Mouse (Mus musculus) liver, embryonic 14.5 days (tissue): Measurements from ENCODE around the gene Rras2. TPM values are rescaled to one million over a fixed set of nuclear protein-coding genes. Genes with fewer than 3 reads are reported as not detected.

Experiments used
- ATAC-seq: fragments of 200-750 bp; cut with Nextera tagmentation; 2 replicates; pipeline ENCODE4 v1.8.0; 2017; ENCODE audit warnings: moderate number of reproducible peaks, mild to moderate bottlenecking, moderate library complexity; ENCODE audit not compliant: insufficient read depth
- DNase-seq, 3 experiments: peaks; one replicate each; pipeline ENCODE4 v3.0.0-alpha.2; 2012 to 2013; ENCODE audit warnings: low read depth in 3 of 3, low spot score in 3 of 3
- H3K27ac ChIP-seq: fragments of 300-500 bp; sonication (generic); 2 replicates; pipeline ENCODE4 v1.5.1; 2014; ENCODE audit warnings: moderate library complexity, mild to moderate bottlenecking, control low read depth, inconsistent platforms
- H3K27me3 ChIP-seq: fragments of 300-500 bp; sonication (generic); 2 replicates; pipeline ENCODE4 v1.6.1; 2014; ENCODE audit warnings: mild to moderate bottlenecking, low read length, moderate library complexity; ENCODE audit not compliant: control insufficient read depth, insufficient read depth
- H3K36me3 ChIP-seq: fragments of 300-500 bp; sonication (generic); replicated peaks from 2 replicates; pipeline ENCODE4 v1.6.1; 2014; ENCODE audit warnings: low read depth; ENCODE audit not compliant: control insufficient read depth, insufficient read depth
- H3K4me1 ChIP-seq, 2 experiments: fragments of 200-500 bp in 1 of 2; fragments of 300-500 bp in 1 of 2; sonication (generic) in 1 of 2; replicated peaks; 2 replicates each; pipeline ENCODE4 v1.6.1; 2012 to 2014; ENCODE audit warnings: antibody characterized with exemption in 1 of 2, inconsistent platforms in 1 of 2, low read length in 1 of 2; ENCODE audit not compliant: control insufficient read depth in 2 of 2, insufficient read depth in 2 of 2
- H3K4me2 ChIP-seq: fragments of 300-500 bp; sonication (generic); 2 replicates; pipeline ENCODE4 v1.6.1; 2014; ENCODE audit warnings: low read depth, mild to moderate bottlenecking, control low read depth, moderate library complexity
- H3K4me3 ChIP-seq, 2 experiments: fragments of 200-500 bp in 1 of 2; fragments of 300-500 bp in 1 of 2; sonication (generic) in 1 of 2; 2 replicates each; pipeline ENCODE4 v1.5.1; 2012 to 2014; ENCODE audit warnings: low read depth in 2 of 2, low read length in 2 of 2, mild to moderate bottlenecking in 2 of 2, control low read depth in 1 of 2, inconsistent platforms in 1 of 2, moderate library complexity in 1 of 2; ENCODE audit not compliant: insufficient read depth in 1 of 2
- H3K9ac ChIP-seq: fragments of 300-500 bp; sonication (generic); replicated peaks from 2 replicates; pipeline ENCODE4 v1.6.1; 2014; ENCODE audit warnings: mild to moderate bottlenecking, control low read depth, moderate library complexity
- H3K9me3 ChIP-seq: fragments of 300-500 bp; sonication (generic); 2 replicates; pipeline ENCODE4 v1.6.1; 2016; ENCODE audit warnings: low read length, mixed read lengths; ENCODE audit not compliant: control insufficient read depth
- CTCF ChIP-seq: IDR thresholded peaks from 2 replicates; pipeline ENCODE4 v1.5.1; 2016; ENCODE audit warnings: antibody characterized with exemption, low read depth, control low read depth
- EP300 ChIP-seq: IDR thresholded peaks from 2 replicates; pipeline ENCODE4 v1.6.1; 2016; ENCODE audit warnings: antibody characterized with exemption, low read depth
- WGBS: fragments of 180-500 bp; shearing (Covaris S2); extraction: QIAGEN DNeasy Blood & Tissue Kit; methylation state at CpG from one replicate; pipeline ENCODE4 v1.1.7; 2014; ENCODE audit not compliant: insufficient replicate concordance; 5-methylcytosine and 5-hydroxymethylcytosine counted together
- polyA plus RNA-seq, 2 experiments: library from polyadenylated mRNA; depleted of rRNA in 1 of 2; stranded (reverse) in 1 of 2; unstranded in 1 of 2; fragments of >200 nt; fragmentation: Nextera tagmentation in 1 of 2; extraction: Ambion mirVana in 1 of 2; gene quantifications; 2 replicates each; pipeline versions ENCODE4 v1.2.1 to v1.2.3; 2012 to 2014

Gene Rras2
- polyA plus RNA-seq, 2 experiments: 5.3 to 7.9 TPM

GRCm38 (mm10) chr7:114079343-114079742 is 38.2 kb downstream of the Rras2 start:
- no peaks in the 10 kb centered on the region for H3K36me3 ChIP-seq
- no peaks in the 10 kb centered on the region for H3K9me3 ChIP-seq
- H3K4me3 ChIP-seq: no peak overlapping the region
- no peak overlapping the region for H3K4me2 ChIP-seq
- peaks cover 6 to 36% of the 10 kb centered on the region in 2 experiments for H3K4me1 ChIP-seq
- DNase-seq (no peak), ATAC-seq (no peak)
- H3K27ac ChIP-seq: no peak overlapping the region
- WGBS: 68% methylated on average over 4 of the region's 4 CpGs
- TF ChIP-seq EP300: no peak
- TF ChIP-seq CTCF: no peak
- H3K27me3 ChIP-seq: no peaks in the 10 kb centered on the region
- H3K9ac ChIP-seq: no peak overlapping the region

- peaks cover 3 to 20% of the 10 kb centered on the region in 2 experiments; a peak in 3 of 4 replicates for H3K4me1 ChIP-seq
- no peaks in the 10 kb centered on the region for H3K27me3 ChIP-seq
- 40% methylated on average over 2 of the region's 2 CpGs for WGBS
- H3K4me2 ChIP-seq: no peak overlapping the region
- H3K4me3 ChIP-seq: no peak overlapping the region
- no peak for TF ChIP-seq CTCF
- TF ChIP-seq EP300: no peak
- H3K9ac ChIP-seq: no peak overlapping the region
- no peaks in the 10 kb centered on the region for H3K36me3 ChIP-seq
- peak; percentile 59 for ATAC-seq
- no peaks in the 10 kb centered on the region for H3K9me3 ChIP-seq
- H3K27ac ChIP-seq: no peak overlapping the region
- peak; percentile 18 to 31 (median 28) for DNase-seq
Observed at GRCm38 (mm10) chr7:114074595-114074994, 43.0 kb downstream of the Rras2 start.

- Histone ChIP-seq H3K4me3 (no peak overlapping the region), H3K9me3 (no peaks in the 10 kb centered on the region), H3K36me3 (no peaks in the 10 kb centered on the region), H3K27ac (no peak overlapping the region), H3K9ac (no peak overlapping the region), H3K4me2 (no peak overlapping the region), H3K4me1 (peaks cover under 1 to 16% of the 10 kb centered on the region in 2 experiments; a peak in 3 of 4 replicates), H3K27me3 (no peaks in the 10 kb centered on the region)
- no peak for TF ChIP-seq EP300
- TF ChIP-seq CTCF: no peak
- 56% methylated on average over 7 of the region's 7 CpGs for WGBS
- ATAC-seq: peak; percentile 52
- no peak for DNase-seq
Observed at GRCm38 (mm10) chr7:114074133-114074532, 43.4 kb downstream of the Rras2 start.

DNA sequence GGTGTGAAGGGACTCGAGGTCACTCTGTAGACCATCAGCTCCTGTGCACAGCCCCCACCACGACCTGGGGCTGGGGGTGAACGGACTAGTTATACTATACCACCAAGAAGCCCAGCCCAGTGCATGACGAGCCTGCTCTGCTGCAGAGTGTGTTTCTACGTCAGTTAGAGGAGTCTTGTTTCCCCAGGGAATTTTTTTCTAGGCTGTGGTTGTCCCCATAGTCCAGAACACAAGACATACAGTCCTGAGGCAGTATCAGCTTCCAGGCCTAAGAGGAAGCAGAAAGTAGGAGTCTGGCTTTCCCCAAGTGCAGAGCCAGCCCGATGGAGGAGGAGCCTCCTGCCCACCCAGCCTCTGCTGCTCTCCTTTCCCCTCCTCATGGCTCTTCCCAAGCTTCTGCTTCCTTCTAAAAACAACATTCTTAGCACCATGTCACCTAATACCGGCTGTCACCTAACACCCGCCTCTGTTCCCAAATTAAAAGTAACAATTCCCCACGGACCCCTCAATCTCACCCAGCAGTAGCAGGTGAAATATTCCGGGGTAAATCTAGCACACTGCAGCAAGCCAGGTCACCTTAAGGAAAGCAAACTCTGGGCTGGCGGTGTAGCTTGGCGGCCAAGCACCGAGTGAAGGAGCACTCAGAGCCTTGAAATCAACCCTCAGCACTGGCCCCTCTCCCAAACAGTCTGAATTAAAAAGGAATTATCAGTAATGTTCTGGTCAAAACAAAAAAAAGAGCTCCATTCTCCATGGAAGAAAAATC is 45.5 kb downstream of the Rras2 start:
- Histone ChIP-seq H3K27ac (no peak overlapping the region), H3K27me3 (no peaks in the 10 kb centered on the region), H3K4me3 (no peak overlapping the region), H3K9me3 (no peaks in the 10 kb centered on the region), H3K4me2 (no peak overlapping the region), H3K9ac (no peak overlapping the region), H3K4me1 (peaks cover 0 to 15% of the 10 kb centered on the region in 2 experiments; a peak in 2 of 4 replicates), H3K36me3 (no peaks in the 10 kb centered on the region)
- DNase-seq: no peak
- no peak for ATAC-seq
- 38% methylated on average over 13 of the region's 13 CpGs for whole genome bisulfite sequencing
- TF ChIP-seq CTCF: no peak
- TF ChIP-seq EP300: no peak

DNA sequence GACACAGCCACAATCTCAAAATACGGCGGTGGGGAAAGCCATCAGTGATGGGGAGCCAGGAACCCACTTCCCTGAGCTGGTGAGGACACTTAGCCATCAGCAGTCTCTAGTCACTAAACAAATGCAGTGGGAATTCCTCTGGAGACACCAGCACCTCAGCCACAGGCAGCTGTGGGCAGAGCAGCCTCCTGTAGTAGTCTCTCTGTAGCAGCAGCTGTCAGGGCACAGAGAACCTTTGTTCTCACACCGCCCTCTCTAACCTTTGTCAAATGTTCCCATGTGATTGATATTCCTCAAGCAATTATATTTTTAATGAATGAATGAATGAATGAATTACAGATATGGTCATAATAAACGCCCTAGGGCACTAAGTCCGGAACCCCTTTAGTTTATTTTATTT is 46.2 kb downstream of the Rras2 start:
- Histone ChIP-seq H3K27ac (no peak overlapping the region), H3K27me3 (no peaks in the 10 kb centered on the region), H3K4me1 (peaks cover 0 to 18% of the 10 kb centered on the region in 2 experiments; a peak in 2 of 4 replicates), H3K9ac (no peak overlapping the region), H3K36me3 (no peaks in the 10 kb centered on the region), H3K4me2 (no peak overlapping the region), H3K4me3 (no peak overlapping the region), H3K9me3 (no peaks in the 10 kb centered on the region)
- TF ChIP-seq EP300 (no peak), CTCF (no peak)
- WGBS: 68% methylated on average over 5 of the region's 5 CpGs
- no peak for DNase-seq
- no peak for ATAC-seq
